ENCODE assay signal across 22 mouse cellular contexts in genomic region chr8:114594811-114595210, GRCm38 (mm10).
DNase-seq lines count a peak whose midpoint lies in the region; ATAC-seq and TF ChIP-seq lines count a peak whose summit lies in the region.
"Had no signal": no experiment of that assay in that cellular context is flagged by ENCODE, and none has a peak within 500 bp of the region (broad histone marks: within the 10 kb centered on the region; RNA-seq: fewer than 3 reads in every experiment).

No protein-coding gene starts in this region.

- H3K27me3 ChIP-seq in cerebellum, adult 2 months (ENCODE audit: control insufficient read depth, insufficient read depth, low read length), result no peaks in the 10 kb centered on the region
- H3K27me3 ChIP-seq in lung, postnatal 0 days (replicated peaks; ENCODE audit: insufficient read depth, low read length), result no peaks in the 10 kb centered on the region
- H3K27me3 ChIP-seq in midbrain, embryonic 13.5 days, result peaks cover 12% of the 10 kb centered on the region
- H3K27me3 ChIP-seq: heart, embryonic 15.5 days; liver, embryonic 13.5 days; neural tube, embryonic 12.5 days had no signal

- H3K4me2 ChIP-seq in lung, postnatal 0 days (replicated peaks; ENCODE audit: low read depth, low read length), result no peak overlapping the region
- H3K4me2 ChIP-seq in midbrain, embryonic 13.5 days (replicated peaks), result no peak overlapping the region
- H3K4me2 ChIP-seq: embryonic facial prominence, embryonic 15.5 days; forebrain, embryonic 12.5 days; heart, embryonic 15.5 days; liver, embryonic 13.5 days; midbrain, embryonic 12.5 days; neural tube, embryonic 12.5 days had no signal

- H3K4me1 ChIP-seq in cerebellum, adult 2 months (ENCODE audit: control insufficient read depth, insufficient read depth, low read length), result peaks cover 52% of the 10 kb centered on the region
- H3K4me1 ChIP-seq in lung, postnatal 0 days (ENCODE audit: insufficient read depth, low read depth, low read length), result no peaks in the 10 kb centered on the region
- 0 out of 2 replicates have a peak, but pooled peaks cover 2% of the 10 kb centered on the region for H3K4me1 ChIP-seq in lung, adult 2 months (ENCODE audit: control insufficient read depth, insufficient read depth, low read length)
- peaks cover 43% of the 10 kb centered on the region for H3K4me1 ChIP-seq in midbrain, embryonic 13.5 days (replicated peaks)
- H3K4me1 ChIP-seq: heart, embryonic 15.5 days had no signal

- H3K36me3 ChIP-seq in lung, postnatal 0 days (ENCODE audit: insufficient read depth, low read length), result no peaks in the 10 kb centered on the region
- H3K36me3 ChIP-seq in midbrain, embryonic 13.5 days, result no peaks in the 10 kb centered on the region
- H3K36me3 ChIP-seq: embryonic facial prominence, embryonic 15.5 days; forebrain, embryonic 12.5 days; heart, embryonic 15.5 days; liver, embryonic 13.5 days; midbrain, embryonic 12.5 days; neural tube, embryonic 12.5 days had no signal

- no peak for TF ChIP-seq EP300 in lung, postnatal 0 days (IDR thresholded peaks at IDR 0.05)

- TF ChIP-seq CTCF in cerebellum, adult 2 months (IDR thresholded peaks at IDR 0.05; ENCODE audit: borderline replicate concordance, insufficient read depth, low read depth, low read length), result no peak
- TF ChIP-seq CTCF in lung, postnatal 0 days (IDR thresholded peaks at IDR 0.05), result no peak
- no peak for TF ChIP-seq CTCF in lung, adult 2 months (IDR thresholded peaks at IDR 0.05; ENCODE audit: insufficient read depth, low read length)

- no peak for ATAC-seq in lung, postnatal 0 days
- peak; percentile 42 to 56; a peak in 1 of 4 replicates for ATAC-seq in hematopoietic stem cell, adult 5-6 weeks (replicated peaks in 1 of 2; ENCODE audit: insufficient read depth in 1 of 2, low FRiP score in 2 of 2, low TSS enrichment in 1 of 2, low read depth in 1 of 2, poor library complexity in 2 of 2, severe bottlenecking in 2 of 2)
- ATAC-seq in midbrain, embryonic 13.5 days, result no peak

- TF ChIP-seq POLR2A in cerebellum, adult 2 months (IDR thresholded peaks at IDR 0.05; ENCODE audit: borderline replicate concordance, insufficient read depth, low read length), result no peak
- no peak for TF ChIP-seq POLR2A in lung, adult 2 months (IDR thresholded peaks at IDR 0.05; ENCODE audit: borderline replicate concordance, extremely low read depth, low read depth, low read length)

- no peak overlapping the region for H3K4me3 ChIP-seq in cerebellum, adult 2 months (replicated peaks; ENCODE audit: insufficient read depth, low read depth, low read length)
- no peak overlapping the region for H3K4me3 ChIP-seq in lung, postnatal 0 days (ENCODE audit: low read depth, low read length)
- H3K4me3 ChIP-seq in lung, adult 2 months (replicated peaks; ENCODE audit: extremely low read depth, low read depth, low read length), result no peak overlapping the region
- no peak overlapping the region for H3K4me3 ChIP-seq in midbrain, embryonic 13.5 days (replicated peaks)
- H3K4me3 ChIP-seq: embryonic facial prominence, embryonic 15.5 days; forebrain, embryonic 12.5 days; heart, embryonic 15.5 days; layer of hippocampus, adult 2 months; liver, embryonic 13.5 days; midbrain, embryonic 12.5 days; neural tube, embryonic 12.5 days had no signal

- H3K9ac ChIP-seq in lung, postnatal 0 days (replicated peaks; ENCODE audit: low read depth), result no peak overlapping the region
- H3K9ac ChIP-seq in midbrain, embryonic 13.5 days (replicated peaks), result no peak overlapping the region
- H3K9ac ChIP-seq: embryonic facial prominence, embryonic 15.5 days; forebrain, embryonic 12.5 days; heart, embryonic 15.5 days; liver, embryonic 13.5 days; midbrain, embryonic 12.5 days; neural tube, embryonic 12.5 days had no signal

- H3K27ac ChIP-seq in cerebellum, adult 2 months (ENCODE audit: insufficient read depth, low read length), result peak overlapping the region; percentile 91
- no peak overlapping the region for H3K27ac ChIP-seq in lung, postnatal 0 days (ENCODE audit: low read length)
- no peak overlapping the region for H3K27ac ChIP-seq in midbrain, embryonic 13.5 days
- H3K27ac ChIP-seq: embryonic facial prominence, embryonic 15.5 days; forebrain, embryonic 12.5 days; heart, embryonic 15.5 days; layer of hippocampus, adult 2 months; liver, embryonic 13.5 days; macrophage; midbrain, embryonic 12.5 days; neural tube, embryonic 12.5 days had no signal

- 75% methylated on average over 5 of the region's 5 CpGs for WGBS in cerebellum, adult 2 months
- 68% methylated on average over 5 of the region's 5 CpGs for WGBS in lung, postnatal 0 days
- 67% methylated on average over 5 of the region's 5 CpGs for WGBS in lung, adult 2 months
- WGBS in midbrain, embryonic 13.5 days, result 77% methylated on average over 5 of the region's 5 CpGs

- no peak for DNase-seq in cerebellum, adult 2 months
- DNase-seq in cerebellum, adult 9-11 months, result no peak
- peak; percentile 34 for DNase-seq in lung, postnatal 0 days (ENCODE audit: low spot score)
- DNase-seq in lung, adult 2 months, result no peak
- DNase-seq in left cerebral cortex, adult 11 months (ENCODE audit: low spot score), result no peak
- DNase-seq: B cell, adult 2 months; cerebellum, postnatal 14 days; heart, adult 18-20 months; kidney, adult 8-10 months; kidney, postnatal 14 days; left cerebral cortex, postnatal 4 days; liver, embryonic 13.5 days; thymus, postnatal 36 days had no signal

- H3K9me3 ChIP-seq in lung, postnatal 0 days (ENCODE audit: low read length), result no peaks in the 10 kb centered on the region
- H3K9me3 ChIP-seq in midbrain, embryonic 13.5 days, result 0 out of 2 replicates have a peak, but pooled peaks cover 6% of the 10 kb centered on the region
- H3K9me3 ChIP-seq: heart, embryonic 15.5 days; liver, embryonic 13.5 days had no signal

Comparison
In these comparisons a context has a peak if more than half of its experiments do, and no peak if none do; other contexts are left out.
1. ATAC-seq: peak in hematopoietic stem cell, adult 5-6 weeks (2 of 2); none in lung, postnatal 0 days (single experiment) and midbrain, embryonic 13.5 days (single experiment).